Mouse (Mus musculus) forebrain, embryonic 14.5 days (tissue): ENCODE measurements at regions not wholly inside any gene's neighbourhood (a gene's known extent, or its start where the extent isn't known, plus 50 kb on each side); places are given as distances from the start of the nearest gene placed in this dataset.

Experiments
- ATAC-seq: fragments of 200-750 bp; cut with Nextera tagmentation; 2 replicates; pipeline ENCODE4 v1.8.0; 2017; ENCODE audit warnings: mild to moderate bottlenecking, moderate library complexity
- DNase-seq: peaks from one replicate; pipeline ENCODE4 v3.0.0-alpha.2; 2015; ENCODE audit warnings: low spot score
- H3K27ac ChIP-seq: fragments of 300-500 bp; sonication (generic); 2 replicates; pipeline ENCODE4 v1.5.1; 2014; ENCODE audit warnings: low read depth, mild to moderate bottlenecking, control low read depth, low read length, moderate library complexity
- H3K27me3 ChIP-seq: fragments of 300-500 bp; sonication (generic); replicated peaks from 2 replicates; pipeline ENCODE4 v1.6.1; 2014; ENCODE audit warnings: low read length, control low read depth, mixed read lengths; ENCODE audit not compliant: control insufficient read depth, insufficient read depth
- H3K36me3 ChIP-seq: fragments of 300-500 bp; sonication (generic); 2 replicates; pipeline ENCODE4 v1.6.1; 2014; ENCODE audit warnings: low read length, control low read depth; ENCODE audit not compliant: control insufficient read depth, insufficient read depth
- H3K4me1 ChIP-seq: fragments of 300-500 bp; sonication (generic); 2 replicates; pipeline ENCODE4 v1.6.1; 2014; ENCODE audit warnings: antibody characterized with exemption, low read length, control low read depth; ENCODE audit not compliant: control insufficient read depth, insufficient read depth
- H3K4me2 ChIP-seq: fragments of 300-500 bp; sonication (generic); 2 replicates; pipeline ENCODE4 v1.6.1; 2014; ENCODE audit warnings: mild to moderate bottlenecking, control low read depth, low read length
- H3K4me3 ChIP-seq: fragments of 300-500 bp; sonication (generic); 2 replicates; pipeline ENCODE4 v1.5.1; 2014; ENCODE audit warnings: low read depth, low read length, control low read depth
- H3K9ac ChIP-seq: fragments of 300-500 bp; sonication (generic); 2 replicates; pipeline ENCODE4 v1.6.1; 2014; ENCODE audit warnings: mild to moderate bottlenecking, low read length, control low read depth, moderate library complexity
- H3K9me3 ChIP-seq: fragments of 300-500 bp; sonication (generic); replicated peaks from 2 replicates; pipeline ENCODE4 v1.6.1; 2016; ENCODE audit warnings: low read length, control low read depth, mixed read lengths; ENCODE audit not compliant: control insufficient read depth
- WGBS: fragments of 180-500 bp; shearing (Covaris S2); extraction: QIAGEN DNeasy Blood & Tissue Kit; methylation state at CpG from one replicate; pipeline ENCODE4 v1.1.7; 2014; 5-methylcytosine and 5-hydroxymethylcytosine counted together

DNA sequence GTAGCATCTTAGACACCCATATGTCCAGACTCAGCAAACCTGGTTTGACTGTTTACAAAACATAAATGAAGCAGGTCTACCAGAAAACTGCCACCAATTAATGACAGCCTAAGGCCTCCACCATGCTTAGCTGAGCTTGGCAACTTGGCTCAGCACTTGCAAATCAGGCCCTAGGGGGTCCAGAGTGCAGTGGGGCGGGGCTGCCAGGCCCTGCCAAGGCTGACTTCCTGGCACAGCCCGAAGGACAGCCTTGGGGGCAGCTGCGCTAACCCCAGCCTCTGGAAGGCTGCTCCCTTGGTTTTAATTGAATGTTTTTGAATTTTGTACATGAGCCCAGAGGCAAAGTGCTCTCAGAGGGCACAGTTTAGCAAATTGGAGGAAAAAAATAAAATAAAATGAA, 198.3 kb upstream of the Fam19a5 start:
- peak; percentile 40 for DNase-seq

GRCm38 (mm10) chr15:87349533-87350247, 194.4 kb upstream of the Fam19a5 start:
- Histone ChIP-seq H3K4me1 (peaks cover 4% of the 10 kb centered on the region), H3K27me3 (no peaks in the 10 kb centered on the region), H3K4me3 (no peak overlapping the region), H3K9me3 (no peaks in the 10 kb centered on the region), H3K9ac (no peak overlapping the region), H3K36me3 (no peaks in the 10 kb centered on the region), H3K4me2 (no peak overlapping the region), H3K27ac (0 out of 2 replicates have a peak overlapping the region, but pooled peaks have one; percentile 9)
- 36% methylated on average over 11 of the region's 11 CpGs for WGBS
- peak; percentile 20; the same call in 1 of the 2 replicates for ATAC-seq
- DNase-seq: peak; percentile 54

More for the DNA sequence above, 198.3 kb upstream of the Fam19a5 start:
- Histone ChIP-seq H3K4me1 (peaks cover 4% of the 10 kb centered on the region), H3K4me3 (no peak overlapping the region), H3K9ac (no peak overlapping the region), H3K36me3 (no peaks in the 10 kb centered on the region), H3K4me2 (no peak overlapping the region), H3K9me3 (no peaks in the 10 kb centered on the region), H3K27ac (no peak overlapping the region), H3K27me3 (no peaks in the 10 kb centered on the region)
- no peak for ATAC-seq
- WGBS: 65% methylated on average over 3 of the region's 3 CpGs

DNA sequence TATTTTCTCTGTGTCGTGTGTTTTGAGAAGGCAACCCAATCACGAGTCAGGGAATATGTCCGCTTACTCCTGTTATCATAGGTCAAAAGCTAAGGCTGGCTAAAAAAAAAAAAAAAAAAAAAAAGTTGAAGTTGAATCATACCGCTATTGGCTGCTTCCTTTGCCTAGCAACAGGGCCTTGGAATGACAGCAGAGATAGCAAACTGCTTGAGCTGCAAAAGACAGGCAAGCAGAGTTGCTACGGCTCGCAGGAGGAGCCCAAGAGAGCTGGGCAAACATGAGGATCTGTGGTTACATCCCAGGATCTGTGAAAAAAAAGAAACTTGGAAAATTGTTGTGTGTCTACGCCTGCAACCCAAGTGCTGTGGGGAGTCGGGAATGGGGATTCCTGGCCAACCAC, 191.3 kb upstream of the Fam19a5 start:
- DNase-seq: no peak
- Histone ChIP-seq H3K9ac (no peak overlapping the region), H3K4me3 (no peak overlapping the region), H3K9me3 (no peaks in the 10 kb centered on the region), H3K27ac (no peak overlapping the region), H3K4me2 (no peak overlapping the region), H3K27me3 (no peaks in the 10 kb centered on the region), H3K36me3 (no peaks in the 10 kb centered on the region), H3K4me1 (peaks cover 4% of the 10 kb centered on the region)
- 87% methylated on average over 8 of the region's 8 CpGs for WGBS
- no peak for ATAC-seq

DNA sequence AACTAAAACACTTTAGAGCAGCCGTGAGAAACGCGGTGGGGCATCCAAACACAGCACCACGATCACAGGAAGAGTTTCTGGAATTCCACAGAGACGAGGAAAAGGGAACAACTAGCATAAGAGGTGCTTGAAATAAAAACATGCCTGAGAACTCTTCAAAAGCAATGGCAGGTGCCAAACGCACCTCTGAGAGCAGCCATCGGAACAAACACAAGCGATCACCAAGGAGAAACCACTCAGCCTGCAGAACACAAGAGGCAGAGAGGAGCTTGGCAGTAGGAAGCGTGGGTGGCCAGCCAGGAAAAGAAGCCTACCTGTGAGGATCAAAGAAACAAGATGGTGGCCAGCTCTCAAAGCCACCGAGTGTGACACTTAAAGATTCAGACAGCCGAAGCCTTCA, 190.2 kb upstream of the Fam19a5 start:
- no peak overlapping the region for H3K27ac ChIP-seq
- peaks cover 4% of the 10 kb centered on the region for H3K4me1 ChIP-seq
- ATAC-seq: no peak
- H3K9ac ChIP-seq: no peak overlapping the region
- no peaks in the 10 kb centered on the region for H3K27me3 ChIP-seq
- 84% methylated on average over 11 of the region's 11 CpGs for WGBS
- no peak overlapping the region for H3K4me2 ChIP-seq
- H3K4me3 ChIP-seq: no peak overlapping the region
- no peaks in the 10 kb centered on the region for H3K9me3 ChIP-seq
- H3K36me3 ChIP-seq: no peaks in the 10 kb centered on the region
- DNase-seq: no peak

DNA sequence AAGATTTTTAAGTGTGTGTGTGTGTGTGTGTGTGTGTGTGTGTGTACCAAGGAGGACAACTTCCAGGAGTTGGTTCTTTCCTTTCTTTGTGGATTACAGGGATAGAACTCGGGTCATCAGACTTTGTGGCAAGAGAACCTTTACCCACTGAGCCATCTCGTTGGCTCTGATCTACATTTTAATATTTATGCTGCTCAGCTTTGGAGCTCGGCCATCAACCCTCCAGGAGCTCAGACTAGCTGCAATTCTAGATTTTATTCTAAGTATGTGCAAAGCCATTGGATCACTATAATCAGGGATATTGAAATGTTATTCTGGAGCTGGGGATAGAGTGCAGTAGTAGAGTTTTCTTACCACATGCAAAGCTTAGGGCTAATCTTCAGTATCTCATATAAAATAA, 183.6 kb upstream of the Fam19a5 start:
- Histone ChIP-seq H3K9me3 (no peaks in the 10 kb centered on the region), H3K27ac (no peak overlapping the region), H3K4me1 (no peaks in the 10 kb centered on the region), H3K36me3 (no peaks in the 10 kb centered on the region), H3K4me2 (no peak overlapping the region), H3K9ac (no peak overlapping the region), H3K27me3 (no peaks in the 10 kb centered on the region), H3K4me3 (no peak overlapping the region)
- DNase-seq (no peak), ATAC-seq (no peak)
- WGBS: 78% methylated on average over 3 of the region's 3 CpGs

- no peak overlapping the region for H3K4me3 ChIP-seq
- DNase-seq (no peak), ATAC-seq (no peak)
- H3K36me3 ChIP-seq: no peaks in the 10 kb centered on the region
- WGBS: 44% methylated on average over 8 of the region's 8 CpGs
- H3K4me2 ChIP-seq: no peak overlapping the region
- H3K9me3 ChIP-seq: no peaks in the 10 kb centered on the region
- no peaks in the 10 kb centered on the region for H3K4me1 ChIP-seq
- no peak overlapping the region for H3K9ac ChIP-seq
- no peak overlapping the region for H3K27ac ChIP-seq
- H3K27me3 ChIP-seq: no peaks in the 10 kb centered on the region
These were observed 178.3 kb upstream of the Fam19a5 start for GRCm38 (mm10) chr15:87365712-87366361.

DNA sequence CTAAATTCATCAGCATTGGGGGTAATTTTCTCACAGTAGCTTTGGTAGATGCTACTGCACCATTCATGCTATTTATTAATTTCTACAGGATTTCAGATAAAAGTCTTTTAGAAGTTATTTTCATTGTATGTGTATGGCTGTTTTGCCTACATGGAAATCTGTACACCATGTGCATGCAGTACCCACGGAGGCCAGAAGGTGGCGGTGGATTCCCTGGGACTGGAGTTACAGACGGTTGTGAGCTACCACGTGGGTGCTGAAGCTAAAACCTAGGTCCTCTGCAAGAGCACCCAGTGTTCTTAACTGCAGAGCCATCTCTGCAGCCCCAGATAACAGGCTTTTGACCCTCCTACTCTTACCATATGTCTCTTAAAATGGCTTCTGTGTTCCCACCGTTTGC, 176.7 kb upstream of the Fam19a5 start:
- DNase-seq (no peak), ATAC-seq (no peak)
- Histone ChIP-seq H3K4me2 (no peak overlapping the region), H3K4me3 (no peak overlapping the region), H3K27ac (no peak overlapping the region), H3K4me1 (no peaks in the 10 kb centered on the region), H3K9me3 (no peaks in the 10 kb centered on the region), H3K36me3 (no peaks in the 10 kb centered on the region), H3K27me3 (no peaks in the 10 kb centered on the region), H3K9ac (no peak overlapping the region)
- 46% methylated on average over 5 of the region's 5 CpGs for WGBS

GRCm38 (mm10) chr15:87369381-87369780, 174.7 kb upstream of the Fam19a5 start:
- Histone ChIP-seq H3K4me3 (no peak overlapping the region), H3K4me2 (no peak overlapping the region), H3K36me3 (no peaks in the 10 kb centered on the region), H3K4me1 (no peaks in the 10 kb centered on the region), H3K27me3 (no peaks in the 10 kb centered on the region), H3K9me3 (no peaks in the 10 kb centered on the region), H3K27ac (no peak overlapping the region), H3K9ac (no peak overlapping the region)
- 81% methylated on average over 3 of the region's 3 CpGs for WGBS
- DNase-seq (no peak), ATAC-seq (no peak)

GRCm38 (mm10) chr15:87369836-87370235, 174.3 kb upstream of the Fam19a5 start:
- H3K27ac ChIP-seq: no peak overlapping the region
- ATAC-seq (no peak), DNase-seq (no peak)
- no peaks in the 10 kb centered on the region for H3K36me3 ChIP-seq
- H3K4me2 ChIP-seq: no peak overlapping the region
- no peak overlapping the region for H3K9ac ChIP-seq
- H3K4me1 ChIP-seq: no peaks in the 10 kb centered on the region
- H3K4me3 ChIP-seq: no peak overlapping the region
- WGBS: 91% methylated on average over 9 of the region's 9 CpGs
- no peaks in the 10 kb centered on the region for H3K9me3 ChIP-seq
- H3K27me3 ChIP-seq: no peaks in the 10 kb centered on the region
